Mouse (Mus musculus): ENCODE measurements around the gene Pole4. TPM values are rescaled to one million over a fixed set of nuclear protein-coding genes. Genes with fewer than 3 reads are reported as not detected.
A peak's percentile ranks its signal among the peaks of the same experiment; 100 is the strongest.
"Not testable (repeated sequence)": the region's sequence is repeated elsewhere in the genome, so short reads cannot be mapped to it uniquely, and the experiment has no call there.

Pole4 gene
- total RNA-seq, 2 experiments from 2014 or later = 14.7 to 16.3 TPM

- ATAC-seq (replicated peaks; ENCODE audit: low FRiP score, poor library complexity, severe bottlenecking) = no peak
Measured at GRCm38 (mm10) chr6:82716126-82716525, 11.0 kb upstream of the Pole4 start.

- ATAC-seq (replicated peaks; ENCODE audit: low FRiP score, poor library complexity, severe bottlenecking) = no peak
Measured at GRCm38 (mm10) chr6:82715653-82716052, 10.5 kb upstream of the Pole4 start.

GRCm38 (mm10) chr6:82715253-82715652, 10.1 kb upstream of the Pole4 start:
- ATAC-seq (replicated peaks; ENCODE audit: low FRiP score, poor library complexity, severe bottlenecking) = no peak

- no peak for ATAC-seq (replicated peaks; ENCODE audit: low FRiP score, poor library complexity, severe bottlenecking)
Measured at GRCm38 (mm10) chr6:82714841-82715240, 9.7 kb upstream of the Pole4 start.

- ATAC-seq (replicated peaks; ENCODE audit: low FRiP score, poor library complexity, severe bottlenecking) = peak; percentile 54; the same call in 1 of the 2 replicates
Measured at GRCm38 (mm10) chr6:82714243-82714642, 9.1 kb upstream of the Pole4 start.

GRCm38 (mm10) chr6:82707742-82708141, 2.6 kb upstream of the Pole4 start:
- ATAC-seq (replicated peaks; ENCODE audit: low FRiP score, poor library complexity, severe bottlenecking) = no peak

- ATAC-seq (replicated peaks; ENCODE audit: low FRiP score, poor library complexity, severe bottlenecking) = no peak
Measured at GRCm38 (mm10) chr6:82707241-82707640, 2.1 kb upstream of the Pole4 start.

GRCm38 (mm10) chr6:82703710-82704109, 1.5 kb downstream of the Pole4 start:
- ATAC-seq (replicated peaks; ENCODE audit: low FRiP score, poor library complexity, severe bottlenecking) = no peak

- ATAC-seq (replicated peaks; ENCODE audit: low FRiP score, poor library complexity, severe bottlenecking) = peak; percentile 70
Measured at GRCm38 (mm10) chr6:82702593-82703017, 2.6 kb downstream of the Pole4 start.

- no peak for ATAC-seq (replicated peaks; ENCODE audit: low FRiP score, poor library complexity, severe bottlenecking)
Measured at GRCm38 (mm10) chr6:82701296-82701695, 3.9 kb downstream of the Pole4 start.

GRCm38 (mm10) chr6:82699831-82700230, 5.3 kb downstream of the Pole4 start:
- no peak for ATAC-seq (replicated peaks; ENCODE audit: low FRiP score, poor library complexity, severe bottlenecking)

GRCm38 (mm10) chr6:82696736-82697135, 8.4 kb downstream of the Pole4 start:
- ATAC-seq (replicated peaks; ENCODE audit: low FRiP score, poor library complexity, severe bottlenecking) = no peak

GRCm38 (mm10) chr6:82694668-82695067, 10.5 kb downstream of the Pole4 start:
- no peak for ATAC-seq (replicated peaks; ENCODE audit: low FRiP score, poor library complexity, severe bottlenecking)

- no peak for ATAC-seq (replicated peaks; ENCODE audit: low FRiP score, poor library complexity, severe bottlenecking)
Measured at GRCm38 (mm10) chr6:82689474-82689873, 15.7 kb downstream of the Pole4 start.

GRCm38 (mm10) chr6:82688586-82688985, 16.6 kb downstream of the Pole4 start:
- ATAC-seq (replicated peaks; ENCODE audit: low FRiP score, poor library complexity, severe bottlenecking) = not testable (repeated sequence)

GRCm38 (mm10) chr6:82684136-82684535, 21.0 kb downstream of the Pole4 start:
- no peak for ATAC-seq (replicated peaks; ENCODE audit: low FRiP score, poor library complexity, severe bottlenecking)

- ATAC-seq (replicated peaks; ENCODE audit: low FRiP score, poor library complexity, severe bottlenecking) = not testable (repeated sequence)
Measured at GRCm38 (mm10) chr6:82679286-82679685, 25.9 kb downstream of the Pole4 start.

- not testable (repeated sequence) for ATAC-seq (replicated peaks; ENCODE audit: low FRiP score, poor library complexity, severe bottlenecking)
Measured at GRCm38 (mm10) chr6:82677629-82678028, 27.5 kb downstream of the Pole4 start.

- no peak for ATAC-seq (replicated peaks; ENCODE audit: low FRiP score, poor library complexity, severe bottlenecking)
Measured at GRCm38 (mm10) chr6:82666480-82666879, 38.7 kb downstream of the Pole4 start.

- no peak for ATAC-seq (replicated peaks; ENCODE audit: low FRiP score, poor library complexity, severe bottlenecking)
Measured at GRCm38 (mm10) chr6:82653169-82653525, 52.0 kb downstream of the Pole4 start.

GRCm38 (mm10) chr6:82652521-82653168, 52.5 kb downstream of the Pole4 start:
- ATAC-seq (replicated peaks; ENCODE audit: low FRiP score, poor library complexity, severe bottlenecking) = peak; percentile 99

- ATAC-seq (replicated peaks; ENCODE audit: low FRiP score, poor library complexity, severe bottlenecking) = no peak
Measured at GRCm38 (mm10) chr6:82649096-82649495, 56.1 kb downstream of the Pole4 start.
